Mouse (Mus musculus) left cerebral cortex, postnatal 25 days (tissue): Measurements from ENCODE around the gene Lsm7. TPM values are rescaled to one million over a fixed set of nuclear protein-coding genes. Genes with fewer than 3 reads are reported as not detected.
"Not testable (repeated sequence)": the region's sequence is repeated elsewhere in the genome, so short reads cannot be mapped to it uniquely, and the experiment has no call there.

Experiments
- DNase-seq, 2 experiments: peaks; one replicate each; pipeline ENCODE4 v3.0.0; 2022; ENCODE audit warnings: low spot score in 2 of 2, mixed read lengths in 1 of 2
- intact Hi-C: fragments of 180-260 bp; cut with DNase I; formaldehyde crosslinking; loops from one replicate; pipeline ENCODE4 v1.15.1; 2025
- total RNA-seq, 2 experiments: library from RNA; stranded (reverse); gene quantifications; 2 replicates each; pipeline ENCODE4 v1.2.3; 2021

The Lsm7 gene
- total RNA-seq, 2 experiments from 2014 or later = 35.9 to 47.8 TPM

DNA sequence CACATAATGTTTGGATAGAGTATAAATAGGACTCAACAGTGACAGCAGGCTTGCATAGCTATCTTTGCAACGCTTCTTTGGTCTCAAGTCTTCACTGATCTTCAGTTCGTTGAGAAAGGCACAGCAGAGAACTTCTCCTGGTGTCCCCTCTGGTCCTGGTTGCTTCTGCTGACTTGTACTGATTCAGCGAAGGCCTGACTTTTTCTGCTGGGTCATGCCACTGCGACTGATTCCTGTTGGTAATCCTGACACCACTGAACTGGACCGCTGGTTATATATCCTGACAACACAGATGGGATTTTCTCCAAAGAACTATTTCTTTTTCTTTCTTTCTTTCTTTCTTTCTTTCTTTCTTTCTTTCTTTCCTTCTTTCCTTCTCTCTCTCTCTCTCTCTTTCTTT lies 32.5 kb downstream of the Lsm7 start:
- intact Hi-C loops = loop anchor here (1.0 to 2.0 kb wide), 2 partner anchors 52 to 58 kb away; no protein-coding TSS in a partner anchor
- DNase-seq = no peak

DNA sequence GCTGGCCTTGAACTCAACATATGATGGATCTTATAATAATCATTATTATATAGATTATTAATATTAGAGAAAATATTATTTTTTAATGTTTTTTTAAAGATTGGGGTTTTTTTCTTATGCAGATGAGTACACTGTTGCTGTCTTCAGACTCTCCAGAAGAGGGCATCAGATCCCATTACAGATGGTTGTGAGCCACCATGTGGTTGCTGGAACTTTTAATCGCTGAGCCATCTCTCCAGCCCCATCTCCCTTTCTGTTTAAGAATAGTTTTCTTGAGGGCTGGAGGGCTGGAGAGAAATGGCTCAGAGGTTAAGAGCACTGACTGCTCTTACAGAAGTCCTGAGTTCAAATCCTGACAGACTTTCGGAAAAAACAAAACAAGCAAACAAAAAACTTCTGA lies 33.0 kb downstream of the Lsm7 start:
- peak in 1 of 2 experiments; percentile 53 for DNase-seq
- intact Hi-C loops = loop anchor here (1.0 to 2.0 kb wide), 2 partner anchors 53 to 58 kb away; no protein-coding TSS in a partner anchor

DNA sequence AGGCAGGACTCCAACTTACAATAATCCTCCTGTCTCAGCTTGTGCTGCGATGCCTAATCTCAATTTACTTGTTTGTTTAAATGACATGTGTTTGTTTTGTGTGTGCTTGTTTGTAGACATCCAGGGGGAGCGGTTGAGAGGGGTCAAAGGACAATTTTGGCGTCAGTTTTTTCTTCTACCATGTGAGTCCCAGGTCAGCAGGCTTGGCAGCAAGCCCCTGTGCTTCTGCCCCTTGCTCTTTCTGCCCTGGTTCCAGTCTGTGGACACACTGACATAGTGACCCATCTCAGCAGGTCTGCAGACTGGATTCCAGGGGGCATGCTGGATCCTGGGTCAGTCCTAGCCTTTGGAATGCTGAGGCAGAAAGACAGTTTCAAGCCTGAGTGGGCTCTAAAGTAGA lies 35.6 kb downstream of the Lsm7 start:
- intact Hi-C loops = no loop called here
- no peak for DNase-seq

DNA sequence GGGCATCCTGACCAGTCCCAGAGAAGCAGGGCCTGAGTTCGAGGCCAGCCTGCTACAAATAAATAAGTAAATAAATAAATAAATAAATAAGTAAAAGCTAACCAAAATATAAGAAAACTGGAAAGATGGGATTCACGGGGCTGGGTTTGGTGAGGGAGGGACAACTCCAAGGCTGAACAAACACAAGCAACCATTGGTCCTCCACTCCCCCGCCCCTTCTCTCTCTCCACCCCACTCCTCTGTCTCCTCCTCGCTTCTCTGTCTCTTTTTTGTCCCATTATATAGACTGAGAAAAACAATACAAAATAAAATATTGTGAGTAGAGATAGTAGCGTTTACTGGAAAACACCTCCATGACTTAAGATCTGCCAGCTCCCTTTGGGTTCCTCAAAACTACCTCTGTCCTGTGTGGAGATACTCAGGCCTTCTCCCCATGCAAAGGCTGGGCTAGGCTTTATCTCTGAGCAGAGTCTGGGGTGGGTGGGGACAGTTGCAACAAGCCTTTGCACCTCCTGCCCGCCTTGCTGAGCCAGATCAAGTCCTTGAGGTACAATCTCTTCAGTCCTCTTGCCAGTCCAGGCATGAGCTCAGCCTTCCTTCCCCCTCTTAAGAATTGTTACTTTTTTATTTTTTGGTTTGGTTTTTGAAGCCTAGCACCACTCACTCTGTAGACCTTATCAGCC lies 36.3 kb downstream of the Lsm7 start:
- intact Hi-C loops = no loop called here
- DNase-seq = no peak

DNA sequence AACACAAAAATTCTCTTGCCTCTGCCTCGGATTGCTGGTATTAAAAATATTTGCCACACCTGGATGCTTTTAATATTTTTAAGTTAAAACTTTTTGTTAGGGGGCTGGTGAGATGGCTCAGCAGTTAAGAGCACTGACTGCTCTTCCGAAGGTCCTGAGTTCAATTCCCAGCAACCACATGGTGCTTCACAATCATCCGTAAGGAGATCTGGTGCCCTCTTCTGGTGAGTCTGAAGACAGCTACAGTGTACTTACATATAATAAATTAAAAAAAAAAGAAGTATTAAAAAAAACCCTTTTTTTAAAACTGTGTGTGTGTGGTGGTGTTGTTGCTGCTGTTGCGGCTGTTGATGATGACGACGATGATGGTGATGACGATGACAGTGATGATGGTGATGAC lies 37.1 kb downstream of the Lsm7 start:
- intact Hi-C loops = not testable (repeated sequence)

DNA sequence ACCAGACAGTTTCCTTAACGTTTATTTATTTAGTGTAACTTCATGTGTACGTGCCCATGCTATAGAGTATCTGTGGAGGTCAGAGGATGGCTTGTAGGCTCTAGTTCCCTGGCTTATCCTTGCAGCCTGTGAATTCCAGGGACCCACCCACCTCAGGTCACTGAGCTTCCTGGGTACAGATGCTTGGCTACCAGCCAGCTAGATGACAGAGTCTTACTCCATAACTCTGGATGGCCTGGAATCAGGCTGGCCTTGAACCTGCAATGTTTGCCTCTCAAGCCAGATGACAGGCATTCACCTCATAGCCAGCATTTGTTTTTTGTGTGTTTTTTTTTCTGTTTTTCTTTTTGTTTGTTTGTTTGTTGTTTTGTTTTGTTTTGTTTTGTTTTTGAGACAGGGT lies 37.8 kb downstream of the Lsm7 start:
- intact Hi-C loops = no loop called here

More for the DNA sequence above, 37.1 kb downstream of the Lsm7 start:
- DNase-seq = not testable (repeated sequence)

DNA sequence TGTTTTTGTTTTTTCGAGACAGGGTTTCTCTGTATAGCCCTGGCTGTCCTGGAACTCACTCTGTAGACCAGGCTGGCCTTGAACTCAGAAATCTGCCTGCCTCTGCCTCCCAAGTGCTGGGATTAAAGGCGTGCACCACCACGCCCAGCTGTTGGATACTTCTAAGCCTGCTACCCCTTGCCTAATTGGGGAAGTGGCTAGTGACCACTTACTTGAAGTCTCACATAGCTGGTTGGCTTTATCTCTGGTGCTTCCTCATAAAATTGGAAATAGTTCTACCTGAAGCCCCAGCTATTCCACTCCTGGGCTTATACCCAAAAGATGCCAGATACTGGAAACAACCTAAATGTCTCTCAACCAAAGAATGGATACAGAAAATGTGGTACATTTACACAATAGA lies 38.7 kb downstream of the Lsm7 start:
- intact Hi-C loops, DNase-seq: not testable (repeated sequence)

More for the DNA sequence above, 37.8 kb downstream of the Lsm7 start:
- no peak for DNase-seq

DNA sequence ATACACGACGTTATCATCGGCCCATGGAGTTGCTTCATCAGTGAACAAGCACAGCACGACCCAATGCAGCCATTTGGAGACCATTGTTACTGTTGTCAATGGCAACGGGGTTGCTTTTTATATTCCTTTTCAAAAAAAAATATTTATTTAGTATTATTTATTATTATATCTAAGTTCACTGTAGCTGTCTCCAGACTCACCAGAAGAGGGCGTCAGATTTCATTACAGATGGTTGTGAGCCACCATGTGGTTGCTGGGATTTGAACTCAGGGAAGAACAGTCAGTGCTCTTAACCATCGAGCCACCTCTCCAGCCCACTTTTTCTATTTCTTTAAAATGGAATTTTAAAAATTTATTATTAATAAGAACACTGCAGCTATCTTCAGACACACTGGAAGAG lies 40.2 kb downstream of the Lsm7 start:
- no peak for DNase-seq
- intact Hi-C loops = no loop called here

DNA sequence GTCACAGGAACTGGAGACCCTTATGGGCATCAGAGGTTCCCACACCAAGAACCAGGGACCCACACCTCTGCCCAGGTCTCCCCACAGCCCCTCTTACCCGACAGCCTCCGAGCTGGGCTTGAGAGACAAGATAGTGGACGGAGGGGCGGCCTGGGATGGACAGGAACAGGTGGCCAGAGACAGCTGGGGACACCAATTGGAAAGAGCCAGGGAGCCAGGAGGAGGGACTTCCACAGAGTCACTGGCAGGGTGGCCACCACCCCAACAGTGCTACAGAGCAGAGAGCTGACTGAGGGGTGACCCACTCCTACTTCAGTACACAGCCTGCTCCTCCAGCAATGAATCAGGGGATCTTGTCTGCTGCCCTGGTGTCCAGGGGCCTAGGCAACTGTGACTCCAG lies 41.6 kb downstream of the Lsm7 start, which contains the start of gene Jsrp1:
Jsrp1 (minus strand) TSS at position 133 of the 400 bp plus-strand sequence.
- intact Hi-C loops = no loop called here
- no peak for DNase-seq

DNA sequence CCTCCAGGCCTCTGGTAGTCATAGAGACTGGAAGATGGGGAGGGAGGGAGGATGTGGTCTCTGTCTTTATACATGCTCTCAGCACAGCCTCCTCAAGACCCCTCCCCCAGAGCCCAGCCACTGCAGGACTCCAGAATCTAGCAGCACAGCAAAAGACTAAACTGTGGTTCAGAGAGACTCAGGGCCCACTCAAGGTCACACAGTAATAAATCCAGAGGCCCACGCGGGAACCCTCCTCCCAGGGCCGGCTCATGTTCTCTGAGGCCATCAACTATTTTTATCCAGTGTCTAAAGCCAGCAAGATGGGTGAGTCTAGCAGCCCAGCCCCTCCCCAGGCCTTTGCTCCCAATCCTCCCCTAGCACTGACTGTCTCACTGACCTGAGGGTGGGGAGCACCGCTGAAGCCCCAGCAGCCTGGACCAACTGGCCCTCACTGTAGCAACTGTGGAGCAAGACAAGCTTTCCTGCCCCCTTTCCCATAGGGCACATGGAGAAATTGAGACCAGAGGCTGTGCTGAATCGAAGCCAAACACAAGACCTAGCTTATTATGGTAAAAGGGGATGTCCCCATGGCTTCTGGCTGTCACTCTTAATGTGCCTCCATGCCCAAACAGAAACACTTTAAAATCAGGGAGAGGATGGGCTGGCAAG lies 42.5 kb downstream of the Lsm7 start:
- intact Hi-C loops = no loop called here
- no peak for DNase-seq

DNA sequence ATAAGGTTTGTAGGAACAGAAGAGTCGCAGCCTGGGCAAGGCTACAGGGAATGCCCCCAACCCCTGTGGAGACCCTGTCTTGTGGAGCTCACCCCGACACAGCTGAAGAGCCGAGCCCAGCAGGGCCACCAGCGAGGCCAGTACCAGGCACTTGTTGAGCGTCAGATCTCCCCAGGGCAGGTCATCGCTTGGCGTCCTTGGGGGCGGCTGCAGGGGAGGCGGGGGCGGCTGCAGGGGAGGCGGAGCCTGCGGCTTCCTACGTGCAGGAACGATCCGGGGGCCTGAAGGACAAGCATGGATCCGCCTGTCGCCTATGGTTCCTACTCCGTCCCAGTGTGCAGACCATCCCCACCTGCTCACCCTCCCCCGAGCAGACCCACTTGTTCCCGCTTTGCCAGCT lies 44.9 kb downstream of the Lsm7 start:
- no peak for DNase-seq

DNA sequence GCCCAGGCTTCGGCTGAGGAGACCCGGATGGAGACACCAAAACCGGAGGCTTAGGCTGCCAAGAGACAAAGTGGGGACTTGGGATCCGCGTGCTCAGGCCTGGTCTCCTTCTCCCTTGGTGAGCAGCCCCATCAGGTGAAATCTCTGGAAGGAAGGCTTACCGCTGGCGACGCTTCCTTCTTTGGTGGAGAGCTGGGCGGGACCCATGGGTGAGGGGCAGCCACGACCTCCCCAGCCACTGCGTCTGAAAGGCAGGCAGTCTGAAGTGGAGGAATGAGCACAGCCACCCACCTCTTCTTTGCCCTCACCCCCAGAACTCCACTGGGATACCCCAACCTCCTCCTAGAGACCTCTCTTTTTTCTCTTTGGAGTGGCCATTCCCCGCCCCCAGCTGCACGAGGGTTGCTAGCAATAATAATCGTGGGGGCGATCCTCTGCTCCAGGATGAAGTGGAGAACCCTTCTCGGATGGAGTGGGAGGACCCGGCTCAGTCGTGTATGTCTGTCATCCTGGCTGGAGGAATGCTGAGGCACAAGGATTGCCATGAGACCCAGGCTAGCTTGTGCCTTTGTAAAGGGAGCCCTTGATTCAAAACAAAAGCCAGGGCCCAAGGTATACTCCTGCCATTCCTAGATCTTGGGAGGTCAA lies 45.9 kb downstream of the Lsm7 start:
- intact Hi-C loops = no loop called here
- DNase-seq = peak in 1 of 2 experiments; percentile 66

More for the DNA sequence above, 44.9 kb downstream of the Lsm7 start:
- intact Hi-C loops = no loop called here

DNA sequence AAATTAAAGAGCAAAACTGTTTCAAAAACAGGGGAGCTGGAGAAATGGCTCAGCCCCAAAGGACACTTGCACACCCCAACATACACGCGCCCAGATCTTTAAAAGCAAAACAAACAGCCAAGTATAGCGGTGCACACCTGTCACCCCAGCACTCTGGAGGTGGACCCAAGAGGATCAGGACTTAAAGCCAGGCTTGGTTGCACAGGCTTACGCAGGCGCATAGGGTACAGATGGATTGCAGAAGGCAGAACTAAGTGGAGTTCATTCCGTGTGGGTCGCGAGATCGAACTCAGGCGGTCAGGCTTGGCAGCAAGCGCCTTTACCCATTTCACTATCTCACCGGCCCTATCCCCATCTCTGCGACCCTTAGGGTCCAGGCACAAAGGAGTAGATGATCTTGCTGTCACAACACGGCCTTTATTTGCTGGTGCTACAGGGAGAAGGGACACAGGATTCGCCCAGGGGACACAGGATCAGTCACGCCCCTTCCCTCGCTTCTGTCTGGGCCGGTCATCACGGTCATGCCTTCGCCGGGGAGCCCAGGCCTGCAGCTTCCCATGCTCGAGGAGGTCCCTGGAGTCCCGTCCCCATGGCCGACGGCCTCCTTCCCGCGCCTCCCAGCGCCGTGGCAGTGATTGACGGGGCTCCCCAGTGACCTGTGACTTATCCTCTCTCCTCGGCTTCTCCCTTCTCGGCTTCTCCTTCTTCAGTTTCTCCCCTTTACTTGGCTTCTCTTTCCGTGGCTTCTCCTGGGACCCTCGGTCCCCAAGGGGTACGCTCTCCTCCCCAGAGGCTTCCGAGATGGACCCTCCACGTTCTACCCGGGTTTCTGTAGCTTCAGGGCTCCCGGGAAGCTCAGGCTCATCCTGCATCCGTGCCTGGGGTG lies 46.7 kb downstream of the Lsm7 start:
- no peak for DNase-seq

DNA sequence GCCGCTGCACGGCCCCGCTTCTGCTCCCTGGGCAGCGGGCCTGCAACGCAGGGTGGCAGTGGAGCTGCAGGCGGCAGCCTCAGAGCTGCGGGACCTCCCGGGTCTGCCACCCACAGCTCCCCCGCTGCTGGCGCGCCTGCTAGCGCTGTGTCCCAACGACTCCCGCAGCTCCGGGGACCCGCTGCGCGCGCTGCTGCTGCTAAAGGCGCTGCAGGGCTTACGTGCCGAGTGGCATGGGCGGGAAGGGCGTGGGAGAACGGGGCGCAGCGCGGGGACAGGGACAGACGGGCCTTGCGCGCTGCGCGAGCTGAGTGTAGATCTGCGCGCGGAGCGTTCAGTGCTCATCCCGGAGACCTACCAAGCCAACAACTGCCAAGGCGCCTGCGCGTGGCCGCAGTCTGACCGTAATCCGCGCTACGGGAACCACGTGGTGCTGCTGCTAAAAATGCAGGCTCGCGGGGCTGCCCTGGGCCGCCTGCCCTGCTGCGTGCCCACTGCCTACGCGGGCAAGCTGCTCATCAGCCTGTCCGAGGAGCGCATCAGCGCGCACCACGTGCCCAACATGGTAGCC lies 47.9 kb downstream of the Lsm7 start:
- DNase-seq = peak; percentile 90 to 95
- intact Hi-C loops = no loop called here

More for the DNA sequence above, 46.7 kb downstream of the Lsm7 start:
- intact Hi-C loops = no loop called here

DNA sequence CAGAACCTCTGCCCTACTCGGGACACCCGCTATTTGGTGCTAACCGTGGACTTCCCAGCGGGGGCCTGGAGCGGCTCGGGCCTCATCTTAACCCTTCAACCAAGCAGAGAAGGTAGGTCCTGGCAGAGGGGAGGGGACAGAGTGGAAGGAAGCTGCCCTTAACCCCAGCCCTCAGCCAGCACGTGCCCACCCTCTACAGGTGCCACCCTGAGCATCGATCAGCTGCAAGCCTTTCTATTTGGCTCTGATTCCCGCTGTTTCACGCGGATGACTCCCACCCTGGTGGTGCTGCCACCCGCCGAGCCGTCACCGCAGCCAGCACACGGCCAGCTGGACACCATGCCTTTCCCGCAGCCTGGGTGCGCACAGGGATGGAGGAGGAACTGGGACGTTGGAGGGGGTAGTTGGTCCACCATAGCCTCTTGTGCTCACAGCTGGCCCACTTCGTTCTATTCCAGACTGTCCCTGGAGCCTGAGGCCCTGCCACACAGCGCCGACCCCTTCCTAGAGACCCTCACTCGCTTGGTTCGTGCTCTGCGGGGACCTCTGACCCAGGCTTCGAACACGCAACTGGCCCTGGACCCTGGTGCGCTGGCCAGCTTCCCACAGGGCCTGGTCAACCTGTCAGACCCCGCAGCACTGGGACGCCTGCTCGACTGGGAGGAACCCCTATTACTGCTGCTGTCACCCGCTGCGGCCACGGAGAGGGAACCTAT lies 48.5 kb downstream of the Lsm7 start:
- DNase-seq = no peak
- intact Hi-C loops = no loop called here

DNA sequence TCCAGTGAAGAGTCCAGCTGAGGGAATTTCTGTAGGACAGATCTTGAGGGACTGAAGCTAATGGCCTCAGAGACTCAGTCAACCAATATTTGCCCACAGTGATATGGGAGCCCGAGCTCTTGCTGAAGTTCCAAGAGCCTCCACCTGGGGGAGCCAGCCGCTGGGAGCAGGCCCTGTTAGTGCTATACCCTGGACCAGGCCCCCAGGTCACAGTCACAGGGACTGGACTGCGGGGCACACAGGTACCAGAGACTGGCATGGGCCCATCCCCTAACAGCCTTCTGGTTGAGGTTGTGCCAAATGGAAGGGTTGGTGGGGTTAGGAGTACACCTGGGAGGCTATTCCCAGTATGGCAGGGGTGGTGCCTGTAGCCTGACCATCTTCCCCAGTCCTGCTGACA lies 49.1 kb downstream of the Lsm7 start:
- intact Hi-C loops = no loop called here
- peak; percentile 67 to 70 for DNase-seq

DNA sequence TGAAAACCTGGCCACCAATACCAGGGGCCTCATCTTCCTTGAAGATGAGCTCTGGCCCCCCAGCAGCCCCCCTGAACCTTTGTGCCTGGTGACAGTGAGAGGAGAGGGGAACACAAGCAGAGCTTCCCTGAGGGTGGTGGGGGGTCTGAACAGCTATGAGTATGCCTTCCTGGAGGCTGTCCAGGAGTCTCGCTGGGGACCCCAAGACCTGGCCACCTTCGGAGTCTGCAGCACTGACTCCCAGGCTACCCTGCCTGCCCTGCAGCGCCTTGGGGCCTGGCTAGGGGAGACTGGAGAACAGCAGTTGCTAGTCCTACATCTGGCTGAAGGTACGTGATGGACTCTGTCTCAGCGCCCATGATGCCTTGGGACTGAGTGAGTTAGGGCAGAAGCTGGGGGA lies 49.7 kb downstream of the Lsm7 start:
- no peak for DNase-seq
- intact Hi-C loops = no loop called here

DNA sequence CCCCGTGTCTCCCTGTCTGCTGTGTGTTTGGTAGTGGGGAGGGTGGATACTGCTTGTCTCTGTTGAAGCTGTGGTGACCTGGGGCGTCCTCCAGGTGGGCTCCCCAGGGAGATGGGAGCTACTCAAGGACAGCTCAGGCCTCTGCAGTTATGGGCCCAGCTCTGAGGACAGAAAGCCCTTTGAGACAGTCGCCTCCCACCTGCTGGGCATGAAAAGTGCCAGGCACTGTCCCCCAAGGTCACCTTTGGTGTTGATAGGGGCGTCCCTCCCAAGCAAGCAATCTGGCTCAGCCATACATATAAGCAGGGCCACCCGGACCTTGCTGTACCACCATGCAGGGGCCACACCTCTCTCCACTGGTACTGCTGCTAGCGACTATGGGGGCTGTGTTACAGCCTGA lies 50.1 kb downstream of the Lsm7 start, which contains the start of gene Amh:
Amh (plus strand) TSS at position 328 of the 400 bp plus-strand sequence.
- DNase-seq = no peak
- intact Hi-C loops = no loop called here

DNA sequence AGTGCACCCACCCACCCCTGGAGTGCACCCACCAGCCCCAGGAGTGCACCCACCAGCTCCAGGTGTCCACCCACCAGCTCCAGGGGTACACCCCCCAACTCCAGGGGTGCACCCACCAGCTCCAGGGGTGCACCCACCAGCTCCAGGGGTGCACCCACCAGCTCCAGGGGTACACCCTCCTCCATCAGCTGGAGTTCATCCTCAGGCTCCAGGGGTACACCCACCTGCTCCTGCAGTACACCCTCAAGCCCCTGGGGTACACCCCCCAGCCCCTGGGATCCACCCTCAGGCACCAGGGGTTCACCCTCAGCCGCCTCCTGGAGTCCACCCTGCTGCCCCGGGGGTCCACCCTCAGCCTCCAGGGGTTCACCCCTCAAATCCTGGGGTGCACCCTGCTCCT lies 50.7 kb downstream of the Lsm7 start:
- intact Hi-C loops = no loop called here
- DNase-seq = no peak
